Mouse (Mus musculus) hindbrain, postnatal 0 days (tissue): Measurements from ENCODE around the gene Hk2. TPM values are rescaled to one million over a fixed set of nuclear protein-coding genes. Genes with fewer than 3 reads are reported as not detected.
A peak's percentile ranks its signal among the peaks of the same experiment; 100 is the strongest.
"Not testable (repeated sequence)": the region's sequence is repeated elsewhere in the genome, so short reads cannot be mapped to it uniquely, and the experiment has no call there.

Experiments used
- ATAC-seq: fragments of 200-750 bp; cut with Nextera tagmentation; 2 replicates; pipeline ENCODE4 v1.8.0; 2017; ENCODE audit warnings: mild to moderate bottlenecking, moderate TSS enrichment, moderate library complexity
- DNase-seq: peaks from one replicate; pipeline ENCODE4 v3.0.0-alpha.2; 2015; ENCODE audit warnings: low spot score
- H3K27ac ChIP-seq: fragments of 300-500 bp; sonication (generic); 2 replicates; pipeline ENCODE4 v1.5.1; 2014; ENCODE audit warnings: mild to moderate bottlenecking
- H3K27me3 ChIP-seq: fragments of 300-500 bp; sonication (generic); 2 replicates; pipeline ENCODE4 v1.6.1; 2014; ENCODE audit warnings: low read length, mixed read lengths; ENCODE audit not compliant: insufficient read depth
- H3K36me3 ChIP-seq: fragments of 300-500 bp; sonication (generic); 2 replicates; pipeline ENCODE4 v1.6.1; 2014; ENCODE audit warnings: low read length, mixed read lengths; ENCODE audit not compliant: insufficient read depth
- H3K4me1 ChIP-seq: fragments of 300-500 bp; sonication (generic); 2 replicates; pipeline ENCODE4 v1.6.1; 2014; ENCODE audit warnings: antibody characterized with exemption, low read length, mixed read lengths; ENCODE audit not compliant: insufficient read depth
- H3K4me2 ChIP-seq: fragments of 300-500 bp; sonication (generic); 2 replicates; pipeline ENCODE4 v1.6.1; 2014; ENCODE audit warnings: low read depth, mild to moderate bottlenecking, low read length, moderate library complexity, mixed read lengths
- H3K4me3 ChIP-seq: fragments of 300-500 bp; sonication (generic); 2 replicates; pipeline ENCODE4 v1.5.1; 2014; ENCODE audit warnings: low read length
- H3K9ac ChIP-seq: fragments of 300-500 bp; sonication (generic); replicated peaks from 2 replicates; pipeline ENCODE4 v1.6.1; 2014; ENCODE audit warnings: mild to moderate bottlenecking, low read length, moderate library complexity, mixed read lengths
- H3K9me3 ChIP-seq: fragments of 300-500 bp; sonication (generic); 2 replicates; pipeline ENCODE4 v1.6.1; 2016; ENCODE audit warnings: low read length, mixed read lengths
- CTCF ChIP-seq: IDR thresholded peaks from 2 replicates; pipeline ENCODE4 v1.5.1; 2016; ENCODE audit warnings: antibody characterized with exemption, control low read depth, low read depth
- WGBS: fragments of 180-500 bp; shearing (Covaris S2); extraction: QIAGEN DNeasy Blood & Tissue Kit; methylation state at CpG from one replicate; pipeline ENCODE4 v1.1.7; 2014; 5-methylcytosine and 5-hydroxymethylcytosine counted together
- polyA plus RNA-seq: library from polyadenylated mRNA; unstranded; fragments of >200 nt; fragmentation: Nextera tagmentation; extraction: Ambion mirVana; gene quantifications from 2 replicates; pipeline ENCODE4 v1.2.1, GENCODE M21; 2015
- total RNA-seq: library from RNA; depleted of rRNA; stranded (reverse); fragments of >200 nt; gene quantifications from 2 replicates; pipeline ENCODE4 v1.2.3, GENCODE M21; 2014; rRNA removed

The Hk2 gene
- total and polyA plus RNA-seq, 2 experiments from 2014 or later: 3.6 to 6.0 TPM

DNA sequence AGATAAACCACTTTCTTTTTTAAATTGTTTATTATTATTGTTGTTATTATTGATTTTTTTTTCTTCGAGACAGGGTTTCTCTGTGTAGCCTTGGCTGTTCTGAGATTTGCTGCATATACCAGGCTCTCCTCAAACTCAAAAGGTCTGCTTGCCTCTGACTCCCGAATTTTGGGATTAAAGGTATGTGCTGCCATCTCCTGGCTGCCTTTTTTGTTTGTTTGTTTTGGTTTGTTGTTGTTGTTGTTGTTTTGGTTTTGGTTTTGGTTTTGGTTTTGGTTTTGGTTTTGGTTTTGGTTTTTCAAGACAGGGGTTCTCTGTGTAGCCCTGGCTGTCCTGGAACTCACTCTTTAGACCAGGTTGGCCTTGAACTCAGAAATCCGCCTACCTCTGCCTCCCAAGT is 96.6 kb downstream of the Hk2 start:
- not testable (repeated sequence) for H3K4me3 ChIP-seq, H3K4me1 ChIP-seq, H3K27me3 ChIP-seq, ATAC-seq, H3K9me3 ChIP-seq, H3K27ac ChIP-seq, H3K9ac ChIP-seq, H3K4me2 ChIP-seq, H3K36me3 ChIP-seq
- TF ChIP-seq CTCF: peak; percentile 52
- DNase-seq: peak; percentile 48
- WGBS: 79% methylated on average over 3 of the region's 3 CpGs

Other genes with a start within 250 kb of the Hk2 start
- 55.7 and 68.4 TPM in 2 replicates for gene Pole4, start 69.1 kb downstream of the Hk2 start, total RNA-seq
- 136 and 142 TPM in 2 replicates for gene Pole4, start 69.1 kb downstream of the Hk2 start, polyA plus RNA-seq
- 19.2 and 21.6 TPM in 2 replicates for gene Sema4f, start 165.3 kb upstream of the Hk2 start, total RNA-seq
- 18.1 and 19.4 TPM in 2 replicates for gene Sema4f, start 165.3 kb upstream of the Hk2 start, polyA plus RNA-seq
- 0.16 TPM in 1 of 2 replicates, not detected in the other for gene M1ap, start 172.4 kb upstream of the Hk2 start, total RNA-seq
- gene M1ap, start 172.4 kb upstream of the Hk2 start, polyA plus RNA-seq: 0.24 and 0.38 TPM in 2 replicates